Mouse (Mus musculus) E14TG2a.4 (cell line): ENCODE measurements around the gene Gns.

Experiments used
- CTCF ChIP-seq: conservative IDR thresholded peaks from 2 replicates; pipeline ENCODE4 v1.5.1; 2014; ENCODE audit warnings: low read length
- NANOG ChIP-seq: IDR thresholded peaks from 2 replicates; pipeline ENCODE4 v1.6.1; 2014; ENCODE audit warnings: borderline replicate concordance, low read length, mixed read lengths
- POU5F1 ChIP-seq: IDR thresholded peaks from 2 replicates; pipeline ENCODE4 v1.6.1; 2014; ENCODE audit warnings: low read length, borderline replicate concordance

DNA sequence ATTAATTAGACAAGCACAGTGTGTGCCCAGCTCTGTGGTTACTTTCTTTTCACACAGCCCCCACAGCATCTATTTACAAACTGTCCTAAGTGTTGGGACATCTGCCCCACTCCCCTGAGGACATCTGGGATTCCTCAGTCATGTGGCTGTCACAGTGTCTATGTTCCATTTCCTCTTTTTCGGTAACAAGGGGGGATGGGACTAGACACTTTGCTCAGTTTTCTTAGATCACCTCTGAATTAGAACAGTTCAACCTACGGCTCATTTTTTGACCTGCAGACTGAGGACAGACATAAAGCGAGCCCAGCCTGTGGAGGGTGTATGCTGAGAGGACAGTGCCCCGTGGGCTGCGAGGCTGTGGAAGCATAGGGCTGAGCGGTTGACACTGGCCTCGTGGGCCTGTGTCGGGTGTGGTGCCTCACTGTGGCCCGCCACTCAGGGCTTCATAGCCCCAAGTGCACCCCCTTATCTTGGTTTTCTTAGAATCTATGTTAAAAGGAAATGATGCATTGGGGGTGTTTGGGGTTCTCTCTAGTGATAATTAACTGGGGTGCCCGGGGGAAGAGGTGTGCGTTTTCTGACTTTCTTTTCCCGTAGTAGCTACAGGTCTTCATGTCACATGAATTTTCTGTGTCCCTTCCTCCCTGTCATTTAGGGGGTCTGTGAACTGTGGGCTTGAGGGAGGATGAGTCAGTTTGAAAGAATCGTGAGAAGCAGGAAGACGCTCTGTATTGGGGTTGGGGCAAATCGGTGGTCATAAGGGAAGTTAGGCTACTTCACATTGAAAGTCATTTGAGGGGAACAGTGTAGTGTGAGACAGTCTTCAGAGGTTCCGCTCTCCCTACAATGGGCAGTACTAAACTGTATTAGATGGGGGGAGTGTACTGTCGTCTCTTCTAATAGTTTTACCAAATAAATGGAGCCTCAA is 10.1 kb downstream of the Gns start:
- no peak; the same call in 1 of the 2 replicates for TF ChIP-seq CTCF
- TF ChIP-seq NANOG, result no peak
- TF ChIP-seq POU5F1, result no peak
